Mouse (Mus musculus) myocyte (in vitro differentiated cells): ENCODE results near the gene Socs5.

Experiments used
- MAX ChIP-seq: IDR thresholded peaks from one replicate; pipeline ENCODE4 v1.6.1; 2011; ENCODE audit warnings: low read depth, mild to moderate bottlenecking, control low read depth
- MYOD1 ChIP-seq, 3 experiments: IDR thresholded peaks; one replicate each; pipeline ENCODE4 v1.6.1; 2011; ENCODE audit warnings: control low read depth in 2 of 3, low read depth in 2 of 3, mild to moderate bottlenecking in 2 of 3, moderate library complexity in 1 of 3; ENCODE audit not compliant: insufficient read length in 2 of 3, control insufficient read depth in 1 of 3
- MYOG ChIP-seq, 3 experiments: IDR thresholded peaks; one replicate each; pipeline ENCODE4 v1.6.1; 2011; ENCODE audit warnings: control low read depth in 2 of 3, low read depth in 2 of 3, mild to moderate bottlenecking in 2 of 3; ENCODE audit not compliant: insufficient read length in 2 of 3, control insufficient read depth in 1 of 3, insufficient read depth in 1 of 3
- POLR2A ChIP-seq: IDR thresholded peaks from one replicate; pipeline ENCODE4 v1.6.1; 2011; ENCODE audit warnings: low read depth, mild to moderate bottlenecking, control low read depth, moderate library complexity; ENCODE audit not compliant: insufficient read length
- POLR2AphosphoS2 ChIP-seq: IDR thresholded peaks from one replicate; pipeline ENCODE4 v1.6.1; 2011; ENCODE audit warnings: low read depth, control low read depth; ENCODE audit not compliant: insufficient read length

DNA sequence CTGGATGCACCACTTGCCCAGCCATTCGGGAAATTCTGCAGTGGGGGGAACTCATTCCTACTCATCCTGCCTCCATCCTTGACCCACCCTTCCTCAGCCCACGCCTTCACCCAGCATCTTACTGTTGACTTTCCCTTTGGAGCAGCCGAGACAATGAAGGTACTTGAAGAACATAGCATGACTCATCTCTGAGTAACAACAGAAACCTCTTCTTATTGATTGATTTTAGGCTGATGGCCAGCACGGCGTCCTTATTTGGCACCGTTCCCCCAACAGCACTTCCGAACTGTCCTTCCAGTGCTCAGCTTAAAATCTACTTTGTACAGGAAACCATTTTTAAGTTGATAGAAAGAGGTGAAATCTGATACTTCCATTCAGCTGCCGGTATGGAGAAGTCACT is 4.8 kb upstream of the Socs5 start:
- TF ChIP-seq MYOD1 (IDR thresholded peaks at IDR 0.05; ENCODE audit: control insufficient read depth in 1 of 3, insufficient read length in 2 of 3, low read depth in 2 of 3) (no peak), MYOG (IDR thresholded peaks at IDR 0.05; ENCODE audit: control insufficient read depth in 1 of 3, insufficient read depth in 1 of 3, insufficient read length in 2 of 3, low read depth in 2 of 3) (no peak), POLR2A (no peak), POLR2AphosphoS2 (no peak), MAX (no peak)
